Mouse (Mus musculus) effector memory CD4-positive, alpha-beta T cell, adult 5 months (primary cell): ENCODE results near the gene Gnaq. TPM values are rescaled to one million over a fixed set of nuclear protein-coding genes. Genes with fewer than 3 reads are reported as not detected.

ENCODE experiments used
- polyA plus RNA-seq: library from polyadenylated mRNA; unstranded; fragments of 100-300 nt; shearing (Covaris generic); gene quantifications from one replicate; pipeline ENCODE4 v1.2.1, GENCODE M21; 2017

Gene Gnaq
- 4.7 TPM for polyA plus RNA-seq

DNA sequence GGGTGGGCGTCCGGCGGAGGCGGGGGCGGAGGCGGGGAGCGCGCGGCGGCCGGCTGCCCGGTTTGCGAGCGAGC lies at the start of gene Gnaq:
TSS of gene Gnaq (plus strand) at position 41 of the 74 bp plus-strand sequence.

DNA sequence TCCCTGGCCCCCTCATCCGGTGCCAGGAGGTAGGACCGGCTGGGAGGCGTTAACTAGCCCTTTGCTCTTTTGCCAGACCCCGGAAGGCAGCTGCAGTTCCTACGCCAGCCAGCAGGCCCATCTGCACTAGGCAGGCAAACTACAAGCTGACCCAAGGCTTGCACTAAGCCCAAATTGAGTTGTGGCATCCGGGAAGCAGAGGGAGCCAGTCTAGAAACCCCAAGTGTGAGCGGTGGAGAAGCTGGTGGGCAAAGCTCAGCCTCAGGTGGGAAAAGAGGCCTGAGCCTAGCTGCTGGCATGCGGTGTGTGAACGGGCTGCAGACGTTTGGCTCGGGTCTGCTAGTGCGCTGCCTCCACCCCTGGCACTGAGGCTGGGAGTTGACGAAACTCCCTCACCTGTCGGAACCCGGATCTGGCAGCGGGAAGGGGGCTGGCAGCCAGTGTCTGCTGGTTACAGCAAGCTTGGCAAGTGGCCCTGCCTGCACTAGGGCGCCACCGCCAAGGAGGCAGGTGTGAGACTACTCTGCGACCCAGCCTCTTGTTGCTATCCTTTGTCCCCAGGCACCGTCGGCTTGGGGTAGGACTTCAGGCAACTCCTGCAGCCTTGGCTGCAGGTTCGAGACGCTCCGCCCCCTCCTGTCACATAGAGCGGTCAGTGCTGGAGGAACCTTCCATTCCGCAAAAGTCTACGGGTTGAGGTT lies 303.1 kb downstream of the Gnaq start, which contains the start of gene Gna14:
TSS of gene Gna14 (plus strand) at position 232 of the 701 bp plus-strand sequence.

Other genes starting within 250 kb of the Gnaq start
- gene Psat1, start 185.5 kb upstream of the Gnaq start, polyA plus RNA-seq, result 21.9 TPM
- 6.9 TPM for gene Cep78, start 147.8 kb upstream of the Gnaq start, polyA plus RNA-seq